Mouse (Mus musculus) neural tube, embryonic 11.5 days (tissue): ENCODE measurements around the gene Ppt1. TPM values are rescaled to one million over a fixed set of nuclear protein-coding genes. Genes with fewer than 3 reads are reported as not detected.

Experiments used
- ATAC-seq: fragments of 200-750 bp; cut with Nextera tagmentation; 2 replicates; pipeline ENCODE4 v1.8.0; 2017; ENCODE audit warnings: moderate number of reproducible peaks, mild to moderate bottlenecking, moderate TSS enrichment, moderate library complexity; ENCODE audit not compliant: insufficient read depth, low FRiP score, low TSS enrichment
- DNase-seq: peaks from one replicate; pipeline ENCODE4 v3.0.0-alpha.2; 2015; ENCODE audit warnings: low spot score
- H3K27ac ChIP-seq: fragments of 300-500 bp; sonication (generic); 2 replicates; pipeline ENCODE4 v1.5.1; 2014; ENCODE audit warnings: low read depth, mild to moderate bottlenecking, low read length
- H3K27me3 ChIP-seq: fragments of 300-500 bp; sonication (generic); 2 replicates; pipeline ENCODE4 v1.6.1; 2014; ENCODE audit warnings: mild to moderate bottlenecking, low read length, mixed read lengths; ENCODE audit not compliant: control insufficient read depth, insufficient read depth
- H3K36me3 ChIP-seq: fragments of 300-500 bp; sonication (generic); 2 replicates; pipeline ENCODE4 v1.6.1; 2014; ENCODE audit warnings: mild to moderate bottlenecking, low read length, moderate library complexity, mixed read lengths; ENCODE audit not compliant: control insufficient read depth, insufficient read depth
- H3K4me1 ChIP-seq: fragments of 300-500 bp; sonication (generic); 2 replicates; pipeline ENCODE4 v1.6.1; 2014; ENCODE audit warnings: low read length, mixed read lengths; ENCODE audit not compliant: control insufficient read depth, insufficient read depth
- H3K4me2 ChIP-seq: fragments of 300-500 bp; sonication (generic); 2 replicates; pipeline ENCODE4 v1.6.1; 2014; ENCODE audit warnings: low read depth, mild to moderate bottlenecking, moderate library complexity
- H3K4me3 ChIP-seq: fragments of 300-500 bp; sonication (generic); 2 replicates; pipeline ENCODE4 v1.5.1; 2014; ENCODE audit warnings: low read depth, low read length
- H3K9ac ChIP-seq: fragments of 300-500 bp; sonication (generic); 2 replicates; pipeline ENCODE4 v1.6.1; 2014; ENCODE audit warnings: mild to moderate bottlenecking, low read length
- H3K9me3 ChIP-seq: fragments of 300-500 bp; sonication (generic); 2 replicates; pipeline ENCODE4 v1.6.1; 2016; ENCODE audit warnings: low read length; ENCODE audit not compliant: control insufficient read depth
- WGBS: fragments of 180-500 bp; shearing (Covaris S2); extraction: QIAGEN DNeasy Blood & Tissue Kit; methylation state at CpG from one replicate; pipeline ENCODE4 v1.1.7; 2014; 5-methylcytosine and 5-hydroxymethylcytosine counted together
- polyA plus RNA-seq: library from polyadenylated mRNA; unstranded; fragments of >200 nt; fragmentation: Nextera tagmentation; extraction: Ambion mirVana; gene quantifications from 2 replicates; pipeline ENCODE4 v1.2.1, GENCODE M21; 2014

The Ppt1 gene
- polyA plus RNA-seq, 1 experiment from 2014 or later, result 62.1 TPM

DNA sequence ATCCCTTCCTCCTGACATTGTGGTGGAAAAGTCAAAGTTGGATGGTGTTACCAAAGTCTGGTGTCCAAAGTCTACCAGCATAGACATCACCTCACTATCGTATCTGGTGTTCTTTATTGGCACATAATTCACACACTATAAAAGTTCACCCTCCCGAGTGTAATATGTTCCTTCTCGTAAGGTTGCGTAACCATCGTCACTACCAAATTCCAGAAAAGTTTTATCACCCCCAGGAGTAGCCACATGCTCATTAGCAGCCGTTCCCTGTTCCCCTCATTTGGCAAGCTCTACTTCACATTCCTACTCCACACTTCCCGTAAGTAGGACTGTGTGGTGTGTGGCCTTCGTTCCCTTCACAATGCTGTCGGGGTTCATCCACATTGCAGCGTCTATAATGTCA lies 69.3 kb downstream of the Ppt1 start:
- H3K27ac ChIP-seq, result no peak overlapping the region
- no peaks in the 10 kb centered on the region for H3K27me3 ChIP-seq

More for the DNA sequence above, 69.3 kb downstream of the Ppt1 start:
- DNase-seq (no peak), ATAC-seq (no peak)
- H3K36me3 ChIP-seq, result no peaks in the 10 kb centered on the region
- H3K9ac ChIP-seq, result no peak overlapping the region
- H3K4me2 ChIP-seq, result no peak overlapping the region
- WGBS, result 87% methylated on average over 10 of the region's 10 CpGs
- H3K4me3 ChIP-seq, result no peak overlapping the region
- H3K9me3 ChIP-seq, result no peaks in the 10 kb centered on the region
- no peaks in the 10 kb centered on the region for H3K4me1 ChIP-seq

Other genes starting within 250 kb of the Ppt1 start
- gene 9530002B09Rik, start 147.0 kb upstream of the Ppt1 start, polyA plus RNA-seq, result not detected in 2 replicates
- 69.4 and 73.6 TPM in 2 replicates for gene Cap1, start 49.8 kb downstream of the Ppt1 start, polyA plus RNA-seq
- 18.0 and 18.1 TPM in 2 replicates for gene Mfsd2a, start 124.9 kb downstream of the Ppt1 start, polyA plus RNA-seq
- 95.5 and 101 TPM in 2 replicates for gene Mycl, start 159.4 kb downstream of the Ppt1 start, polyA plus RNA-seq
- gene Trit1, start 180.4 kb downstream of the Ppt1 start, polyA plus RNA-seq, result 22.3 and 25.4 TPM in 2 replicates